Mouse (Mus musculus) urinary bladder, adult 18-20 months (tissue): Measurements from ENCODE around the gene BC107364.
"Not testable (repeated sequence)": the region's sequence is repeated elsewhere in the genome, so short reads cannot be mapped to it uniquely, and the experiment has no call there.

Source experiments
- DNase-seq, 2 experiments: peaks; one replicate each; pipeline ENCODE4 v3.0.0; 2022; ENCODE audit warnings: low spot score in 2 of 2, mixed read lengths in 2 of 2

The BC107364 gene

DNA sequence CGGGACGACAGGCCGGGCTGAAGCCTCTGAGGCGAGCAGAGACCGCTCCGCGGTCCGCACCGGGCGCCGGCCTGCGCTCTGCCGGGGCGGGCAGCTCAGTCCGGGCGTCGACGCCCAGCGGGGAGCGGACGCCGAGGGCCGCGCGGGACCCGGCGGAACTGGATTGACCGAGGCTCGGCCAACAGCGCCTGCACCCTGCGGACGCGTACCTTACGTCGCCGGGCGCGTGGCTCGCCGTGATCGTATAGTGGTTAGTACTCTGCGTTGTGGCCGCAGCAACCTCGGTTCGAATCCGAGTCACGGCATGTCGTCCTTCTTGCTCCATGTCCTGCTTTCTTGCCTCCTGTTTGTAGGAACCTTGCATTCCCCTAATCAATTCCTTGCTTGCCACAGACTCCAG lies at the start of gene BC107364:
TSS of gene BC107364 (minus strand) at position 45 of the 400 bp plus-strand sequence.
- not testable (repeated sequence) for DNase-seq

- DNase-seq: peak; percentile 81 to 88
These were observed 49.4 kb upstream of the BC107364 start for GRCm38 (mm10) chr3:96501391-96502115.

DNA sequence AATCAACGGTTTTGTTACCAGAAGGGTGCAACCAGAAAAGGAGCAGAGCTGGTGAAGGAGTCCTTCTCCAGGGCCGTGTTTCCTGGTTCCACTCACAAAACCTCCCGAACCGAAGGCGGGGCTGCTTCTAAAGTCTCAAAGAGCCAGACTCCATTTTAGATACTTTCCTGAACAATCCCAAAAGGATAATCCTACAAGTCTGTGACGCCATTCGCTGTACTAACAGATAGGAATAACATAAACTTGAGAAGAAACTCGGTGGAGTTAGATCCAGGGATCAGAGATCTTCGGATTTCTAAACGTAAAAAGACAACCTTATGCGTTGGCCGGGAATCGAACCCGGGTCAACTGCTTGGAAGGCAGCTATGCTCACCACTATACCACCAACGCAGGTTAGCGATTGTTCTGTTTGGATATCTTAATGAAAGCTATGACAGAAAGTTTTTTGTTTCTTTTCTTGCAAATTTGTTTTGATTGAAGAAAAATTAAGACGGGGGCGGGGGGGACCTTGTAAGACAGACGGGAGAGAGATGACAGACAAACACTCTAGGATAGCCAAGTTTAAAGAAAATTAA lies 48.7 kb upstream of the BC107364 start:
- peak; percentile 78 to 83 for DNase-seq

DNA sequence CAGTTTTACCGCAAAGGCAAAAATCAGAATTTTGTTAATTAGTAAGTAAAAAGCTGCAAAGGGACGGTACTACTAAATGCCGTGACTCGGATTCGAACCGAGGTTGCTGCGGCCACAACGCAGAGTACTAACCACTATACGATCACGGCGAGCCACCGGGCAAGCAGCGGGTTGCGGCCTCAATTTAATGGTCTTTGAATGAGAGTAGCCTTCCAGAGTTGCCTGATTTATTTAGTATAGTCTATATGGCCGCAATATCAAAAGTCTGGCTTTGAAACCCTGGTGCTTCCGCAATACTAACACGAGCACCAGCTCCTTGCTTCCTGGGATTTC lies 48.1 kb upstream of the BC107364 start:
- peak; percentile 93 to 94 for DNase-seq

DNA sequence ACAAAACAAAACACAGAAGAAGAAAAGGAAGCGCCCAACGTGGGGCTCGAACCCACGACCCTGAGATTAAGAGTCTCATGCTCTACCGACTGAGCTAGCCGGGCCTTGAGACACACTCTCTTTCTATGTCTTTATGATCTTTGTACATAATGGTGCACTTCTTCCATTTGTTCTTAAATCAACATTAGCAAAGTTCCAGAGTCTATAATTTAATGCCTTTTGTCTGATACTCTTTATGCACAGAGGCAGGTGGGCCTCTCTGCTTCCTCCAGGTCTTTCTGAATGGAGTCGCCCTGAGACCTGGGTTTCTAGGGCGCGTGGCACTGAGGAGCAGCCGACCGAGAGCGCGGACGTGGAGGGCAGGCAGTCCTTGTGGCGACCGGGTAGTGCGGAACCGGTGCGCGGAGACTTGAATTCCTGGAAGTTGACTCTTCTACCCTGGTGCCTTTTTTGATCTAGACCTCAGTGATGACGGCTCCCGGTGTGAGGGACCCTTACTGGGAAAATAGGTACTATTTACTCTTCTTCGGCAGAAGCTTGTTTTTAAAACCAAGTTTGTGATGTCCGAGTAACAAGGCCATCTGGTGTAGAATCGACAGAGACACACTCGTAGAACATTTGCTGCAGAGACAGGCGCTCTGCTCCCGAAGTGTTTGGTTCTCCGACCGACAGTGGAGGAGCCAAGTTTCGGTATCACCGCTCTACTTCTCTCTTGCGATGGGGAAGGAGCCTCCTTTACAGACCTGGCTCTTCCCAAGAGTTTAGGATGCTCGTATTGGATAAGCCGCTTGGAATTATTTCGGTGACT lies 47.6 kb upstream of the BC107364 start:
- DNase-seq: peak; percentile 63 to 66

DNA sequence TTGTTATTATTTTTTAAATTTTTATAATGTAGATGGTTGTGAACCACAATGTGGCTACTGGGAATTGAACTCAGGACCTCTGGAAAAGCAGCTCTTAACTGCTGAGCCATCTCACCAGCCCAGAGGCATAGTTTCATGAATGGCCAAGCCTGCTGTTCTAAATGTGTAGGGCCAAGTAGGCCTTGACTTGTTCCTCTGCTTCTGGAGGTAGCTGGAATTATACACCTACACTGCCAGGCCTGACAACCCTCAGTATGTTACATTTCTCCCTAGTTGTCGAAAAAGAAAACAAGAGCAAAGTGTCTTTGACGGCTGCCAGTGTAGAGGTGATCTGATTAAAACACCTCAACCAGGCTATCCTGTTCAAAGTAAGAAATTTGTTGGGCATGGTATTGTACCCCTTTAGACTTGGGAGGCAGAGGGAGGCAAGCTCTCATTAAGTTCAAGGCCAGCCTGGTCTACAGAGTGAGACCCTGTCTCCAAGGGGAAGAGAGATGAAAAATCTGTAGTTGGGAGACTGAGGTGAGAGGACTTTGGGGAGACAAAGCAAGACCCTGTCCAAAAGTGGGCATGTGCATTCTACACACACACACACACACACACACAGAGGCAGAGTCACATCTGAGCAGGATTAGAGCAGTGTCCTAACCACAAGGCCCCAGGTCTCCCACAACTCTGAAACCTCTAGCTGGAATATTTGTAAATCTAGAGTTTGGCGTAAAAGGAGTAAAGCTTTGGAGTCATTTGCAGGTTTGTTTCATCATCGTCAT lies 46.6 kb upstream of the BC107364 start:
- no peak for DNase-seq

DNA sequence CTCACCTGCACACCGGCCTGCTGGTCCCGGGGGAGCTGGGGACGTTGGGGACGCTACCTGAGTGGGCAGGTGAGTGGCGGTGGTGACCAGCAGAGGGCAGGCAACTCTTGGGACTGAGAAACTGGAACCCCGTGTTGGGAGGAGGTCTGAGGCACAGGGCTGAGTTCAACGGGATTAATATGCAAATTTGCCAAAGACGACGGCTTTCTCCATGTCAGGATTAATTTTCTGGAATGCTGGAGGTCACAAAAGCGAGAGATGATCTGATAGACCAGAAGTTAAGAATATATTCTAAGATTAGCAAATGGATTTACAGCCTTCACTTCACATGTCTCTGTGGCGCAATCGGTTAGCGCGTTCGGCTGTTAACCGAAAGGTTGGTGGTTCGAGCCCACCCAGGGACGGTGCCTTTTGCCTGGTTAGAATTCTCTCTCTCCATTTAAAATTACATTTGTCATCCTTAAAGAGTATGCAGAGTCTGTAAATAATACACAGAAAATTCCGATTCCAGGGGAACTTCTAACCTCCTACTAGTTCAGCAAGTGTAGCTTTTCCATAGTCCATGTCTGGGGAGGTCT lies 45.4 kb upstream of the BC107364 start:
- peak; percentile 57 to 70 for DNase-seq

- not testable (repeated sequence) for DNase-seq
These were observed 44.6 kb upstream of the BC107364 start for GRCm38 (mm10) chr3:96496620-96497275.

DNA sequence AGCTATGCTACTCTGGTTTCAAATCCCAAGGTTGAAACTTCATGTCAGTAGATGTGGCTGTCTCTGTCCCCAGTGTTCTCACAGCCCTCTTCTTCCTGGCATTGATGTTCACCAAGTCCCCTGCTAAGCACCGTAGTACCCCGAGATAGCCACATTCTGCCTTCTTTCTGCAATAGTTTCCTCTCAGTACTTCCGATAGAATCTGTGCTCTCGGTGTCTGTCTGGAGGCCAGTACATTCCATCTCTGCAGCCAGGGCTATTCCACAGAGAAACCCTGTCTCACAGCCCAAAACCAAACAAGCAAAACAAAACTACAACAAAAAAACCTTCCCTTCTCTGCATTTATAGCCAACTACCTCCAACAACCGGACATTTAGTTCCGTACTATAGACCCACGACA lies 44.1 kb upstream of the BC107364 start:
- DNase-seq: no peak

- DNase-seq: no peak
These were observed 43.5 kb upstream of the BC107364 start for GRCm38 (mm10) chr3:96495490-96496210.

GRCm38 (mm10) chr3:96494912-96495311 lies 42.8 kb upstream of the BC107364 start:
- no peak for DNase-seq

GRCm38 (mm10) chr3:96494456-96494855 lies 42.4 kb upstream of the BC107364 start:
- not testable (repeated sequence) for DNase-seq

DNA sequence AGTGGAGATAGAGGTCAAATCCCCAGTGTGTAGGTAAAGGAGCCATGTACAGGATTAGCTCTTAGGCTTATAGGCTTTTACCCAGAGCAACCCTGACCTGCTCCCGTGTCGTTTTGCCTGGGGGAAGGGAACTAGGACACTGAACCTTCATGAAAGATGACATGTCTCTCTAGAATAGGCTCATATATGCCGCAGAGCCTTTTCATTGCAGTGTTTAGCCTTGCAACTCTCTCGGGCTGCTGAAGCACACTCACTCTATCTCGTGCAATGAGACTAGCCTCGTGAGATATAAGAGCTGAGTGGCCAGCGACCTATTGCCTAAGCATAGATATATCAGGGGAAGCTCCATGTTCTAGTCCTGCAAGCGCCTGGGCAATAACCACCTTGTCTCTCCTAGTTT lies 37.5 kb upstream of the BC107364 start:
- DNase-seq: not testable (repeated sequence)

DNA sequence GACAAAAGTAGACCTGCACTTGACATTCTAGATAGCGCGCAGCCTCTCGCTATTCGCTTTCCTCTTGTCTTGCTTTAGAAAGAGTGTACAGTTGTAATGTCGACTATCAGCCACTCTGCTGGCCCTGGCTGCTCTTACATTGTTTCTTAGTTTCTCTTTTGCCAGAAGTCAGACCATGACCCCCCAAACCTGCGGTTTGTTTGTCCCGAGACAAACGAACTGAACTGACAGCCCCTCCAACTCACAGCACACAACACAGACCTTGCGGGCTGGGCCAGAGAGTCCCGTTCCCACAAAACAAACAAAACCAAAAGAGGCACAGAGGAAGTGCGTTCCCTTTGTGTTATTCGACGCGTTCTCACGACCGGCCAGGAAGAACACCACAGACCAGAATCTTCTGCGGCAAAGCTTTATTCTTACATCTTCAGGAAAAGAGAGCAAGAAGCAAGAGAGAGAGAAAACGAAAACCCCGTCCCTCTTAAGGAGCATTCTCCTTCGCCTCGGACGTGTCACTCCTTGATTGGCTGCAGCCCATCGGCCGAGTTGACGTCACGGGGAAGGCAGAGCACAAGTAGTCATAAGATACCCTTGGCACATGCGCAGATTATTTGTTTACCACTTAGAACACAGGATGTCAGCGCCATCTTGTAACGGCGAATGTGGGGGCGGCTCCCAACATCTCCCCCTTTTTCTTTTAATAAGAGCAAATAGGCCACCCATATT lies 37.0 kb upstream of the BC107364 start:
- DNase-seq: not testable (repeated sequence)

- not testable (repeated sequence) for DNase-seq
These were observed 36.3 kb upstream of the BC107364 start for GRCm38 (mm10) chr3:96488290-96488906.

GRCm38 (mm10) chr3:96487596-96488289 lies 35.6 kb upstream of the BC107364 start:
- DNase-seq: peak in 1 of 2 experiments; percentile 25

DNA sequence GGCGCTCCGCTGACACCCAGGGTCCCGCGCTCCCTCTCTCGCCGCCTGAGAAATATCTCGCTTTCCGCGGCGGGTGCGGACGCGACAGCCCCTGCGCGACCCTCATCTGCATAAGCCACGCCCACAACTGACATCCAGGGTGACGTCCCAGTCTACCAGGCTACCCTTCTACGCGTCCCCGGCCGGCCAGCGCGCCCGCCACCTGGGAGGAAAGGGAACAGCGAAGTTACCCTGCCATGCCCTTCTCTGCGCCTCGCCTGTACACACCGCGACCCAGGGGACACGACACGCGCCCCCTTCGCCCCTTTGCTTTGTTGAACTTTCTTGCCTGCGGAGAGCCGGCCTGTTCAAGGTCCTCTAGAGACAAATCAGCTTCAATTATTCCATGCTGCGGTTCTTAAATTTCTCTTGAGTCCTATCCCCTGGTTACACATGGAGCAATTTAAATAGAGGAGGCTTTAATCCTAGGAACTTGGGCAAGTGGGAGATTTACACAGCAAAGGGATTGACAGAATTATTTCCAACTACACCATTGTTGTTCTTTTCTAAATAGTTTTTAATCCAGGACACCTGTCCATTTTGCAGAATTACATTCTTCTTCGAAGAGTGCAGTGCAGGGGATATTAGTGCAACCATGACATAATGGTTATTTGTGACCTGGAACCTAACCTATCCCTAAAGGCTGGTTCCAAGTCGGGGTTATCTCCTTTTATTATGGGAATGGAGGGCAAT lies 34.9 kb upstream of the BC107364 start:
- DNase-seq: not testable (repeated sequence)
